ENCODE assay signal across 12 mouse cellular contexts in genomic region chr7:133311116-133311801, GRCm38 (mm10).
"Had no signal": no experiment of that assay in that cellular context is flagged by ENCODE, and none has a peak within 500 bp of the region (broad histone marks: within the 10 kb centered on the region; RNA-seq: fewer than 3 reads in every experiment).

No protein-coding gene starts in this region.

- H3K4me3 ChIP-seq: left cerebral cortex, adult 2 months; limb, embryonic 15.5 days; liver, embryonic 12.5 days; lung, embryonic 15.5 days; megakaryocyte, embryonic 14.5 days; neural tube, embryonic 12.5 days had no signal

- H3K9me3 ChIP-seq: limb, embryonic 15.5 days; liver, embryonic 12.5 days; lung, embryonic 15.5 days; megakaryocyte, embryonic 14.5 days; neural tube, embryonic 12.5 days had no signal

- H3K36me3 ChIP-seq: limb, embryonic 15.5 days; liver, embryonic 12.5 days; lung, embryonic 15.5 days; neural tube, embryonic 12.5 days had no signal

- H3K4me2 ChIP-seq: limb, embryonic 15.5 days; liver, embryonic 12.5 days; lung, embryonic 15.5 days; midbrain, embryonic 11.5 days; neural tube, embryonic 12.5 days had no signal

- DNase-seq: kidney, postnatal 25 days; lung, postnatal 14 days; right cerebral cortex, postnatal 14 days; thymus, postnatal 36 days had no signal

- H3K27me3 ChIP-seq: limb, embryonic 15.5 days; liver, embryonic 12.5 days; lung, embryonic 15.5 days; neural tube, embryonic 12.5 days had no signal

- ATAC-seq: liver, embryonic 12.5 days had no signal

- H3K27ac ChIP-seq: left cerebral cortex, adult 2 months; limb, embryonic 15.5 days; liver, embryonic 12.5 days; lung, embryonic 15.5 days; macrophage; neural tube, embryonic 12.5 days had no signal

- H3K4me1 ChIP-seq: limb, embryonic 15.5 days; liver, embryonic 12.5 days; lung, embryonic 15.5 days; neural tube, embryonic 12.5 days had no signal

- H3K9ac ChIP-seq: limb, embryonic 15.5 days; liver, embryonic 12.5 days; lung, embryonic 15.5 days; neural tube, embryonic 12.5 days had no signal
